Mouse (Mus musculus) T-helper 17 cell (primary cell): Measurements from ENCODE around the gene Tmem235.

Experiments used
- in situ Hi-C, 2 experiments: fragments of 300-600 bp; cut with MboI, MseI; formaldehyde crosslinking; loops; 1 replicate in 1 of 2; 2 replicates in 1 of 2; pipeline ENCODE4 v1.15.1; 2025; ENCODE audit warnings: high pct_unique_total_duplicates in 2 of 2

The Tmem235 gene

GRCm38 (mm10) chr11:117888853-117889822, 28.6 kb downstream of the Tmem235 start:
- in situ Hi-C loops: no loop called here

- in situ Hi-C loops: no loop called here
Measured at GRCm38 (mm10) chr11:117889887-117890340, 29.4 kb downstream of the Tmem235 start.

DNA sequence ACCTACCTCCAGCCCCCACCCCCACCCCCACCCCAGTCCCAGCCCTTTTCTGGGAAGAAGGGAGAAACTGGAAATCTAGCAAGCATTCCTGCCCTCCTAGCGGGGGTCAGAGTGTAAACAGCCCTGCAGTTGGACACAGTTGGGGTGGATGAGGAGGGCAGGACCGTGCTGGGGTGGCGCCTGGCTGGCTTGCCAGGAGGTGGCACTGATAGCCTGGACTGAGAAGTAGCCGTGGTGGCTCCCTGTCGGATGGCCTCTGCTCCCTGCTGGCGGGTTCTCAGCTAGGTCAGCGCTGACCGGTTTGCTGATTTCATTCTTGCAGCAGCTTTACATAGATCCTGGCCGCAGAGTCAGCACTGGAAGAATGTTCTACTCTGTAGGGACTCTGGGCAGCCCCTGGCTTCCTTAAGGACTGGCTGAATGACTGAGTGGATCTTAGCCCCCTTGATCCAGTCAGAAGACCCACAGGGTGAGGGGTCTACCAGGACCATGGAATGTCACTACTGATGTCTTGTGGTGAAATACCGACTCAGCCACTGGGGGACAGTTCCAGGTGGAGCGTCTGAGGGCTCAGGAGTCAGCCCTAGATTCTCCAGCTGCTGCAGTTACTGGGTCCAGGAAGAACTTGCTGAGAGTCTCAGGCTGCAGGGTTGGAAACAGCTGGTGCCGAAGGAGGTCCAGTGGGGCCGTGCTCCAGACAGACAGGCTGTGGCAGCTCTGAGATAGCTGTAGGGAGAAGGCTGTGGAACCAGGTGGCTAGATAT, 30.1 kb downstream of the Tmem235 start:
- in situ Hi-C loops: no loop called here

- in situ Hi-C loops: no loop called here
Measured at GRCm38 (mm10) chr11:117891581-117892175, 31.1 kb downstream of the Tmem235 start.

DNA sequence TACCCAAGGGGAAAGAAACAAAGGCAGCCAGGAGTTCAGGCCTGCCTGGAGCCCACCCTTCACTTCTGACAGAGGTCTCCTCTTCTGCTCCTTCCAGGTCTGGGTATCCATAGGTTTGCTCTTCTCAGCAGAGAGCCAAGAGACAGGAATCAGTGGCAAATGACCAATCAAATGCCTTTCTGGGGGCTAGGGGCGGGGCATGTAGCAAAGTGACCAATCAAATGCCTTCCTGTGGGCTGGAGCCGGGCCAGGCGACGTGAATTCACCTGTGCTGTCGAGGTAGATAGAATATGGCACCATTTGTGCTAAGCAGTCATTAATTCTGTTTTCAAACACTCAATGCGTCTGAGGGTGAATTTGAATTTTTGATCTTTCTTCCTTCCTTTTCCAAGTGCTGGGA, 31.6 kb downstream of the Tmem235 start:
- in situ Hi-C loops: no loop called here

DNA sequence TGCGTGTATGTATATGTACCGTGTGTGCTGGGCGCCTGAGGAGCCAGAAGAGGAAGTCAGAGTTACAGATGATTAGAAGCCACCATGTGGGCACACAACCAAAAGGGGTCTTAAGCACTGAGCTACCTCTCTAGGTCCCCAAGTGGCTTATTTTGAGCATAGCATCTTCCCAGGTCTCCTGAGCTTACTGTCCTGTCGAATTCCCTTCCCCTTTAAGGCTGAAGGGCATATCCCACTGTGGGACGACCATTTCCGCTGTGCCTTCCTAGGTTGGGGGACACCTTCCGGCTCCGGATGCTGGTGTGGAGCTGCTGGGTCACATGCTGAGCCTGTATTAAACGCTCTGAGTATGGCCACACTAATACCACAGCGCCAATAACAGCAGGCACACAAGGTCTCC, 34.1 kb downstream of the Tmem235 start:
- in situ Hi-C loops: no loop called here

DNA sequence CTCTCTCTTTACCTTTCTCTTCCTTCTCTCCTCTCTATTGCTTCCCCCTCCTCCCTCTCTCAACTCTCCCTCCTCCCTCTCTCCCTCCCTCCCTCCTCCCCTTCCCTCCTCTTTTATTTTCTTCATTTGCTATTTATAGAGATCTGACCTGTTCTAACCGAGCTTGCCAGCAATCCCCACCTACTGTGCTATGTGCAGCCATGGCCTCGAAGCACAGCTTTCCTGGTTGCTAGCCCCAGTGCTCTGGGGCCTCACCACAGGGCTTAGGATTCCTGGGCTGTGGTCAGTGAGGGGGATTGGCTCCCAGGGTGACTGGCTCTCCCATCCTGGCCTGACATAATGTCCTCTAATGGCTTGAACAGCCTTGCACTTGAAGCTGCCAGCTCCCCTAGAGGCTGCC, 36.0 kb downstream of the Tmem235 start:
- in situ Hi-C loops: no loop called here

- in situ Hi-C loops: no loop called here
Measured at GRCm38 (mm10) chr11:117902282-117902681, 41.7 kb downstream of the Tmem235 start.

GRCm38 (mm10) chr11:117904442-117904841, 43.9 kb downstream of the Tmem235 start:
- in situ Hi-C loops: no loop called here

- in situ Hi-C loops: no loop called here
Measured at GRCm38 (mm10) chr11:117909337-117909736, 48.8 kb downstream of the Tmem235 start.

GRCm38 (mm10) chr11:117912684-117913352, 52.3 kb downstream of the Tmem235 start:
- in situ Hi-C loops: no loop called here

GRCm38 (mm10) chr11:117914531-117914930, 54.0 kb downstream of the Tmem235 start:
- in situ Hi-C loops: no loop called here
